Comparison of ENCODE assay signal across 10 mouse cellular contexts in the genomic region with DNA sequence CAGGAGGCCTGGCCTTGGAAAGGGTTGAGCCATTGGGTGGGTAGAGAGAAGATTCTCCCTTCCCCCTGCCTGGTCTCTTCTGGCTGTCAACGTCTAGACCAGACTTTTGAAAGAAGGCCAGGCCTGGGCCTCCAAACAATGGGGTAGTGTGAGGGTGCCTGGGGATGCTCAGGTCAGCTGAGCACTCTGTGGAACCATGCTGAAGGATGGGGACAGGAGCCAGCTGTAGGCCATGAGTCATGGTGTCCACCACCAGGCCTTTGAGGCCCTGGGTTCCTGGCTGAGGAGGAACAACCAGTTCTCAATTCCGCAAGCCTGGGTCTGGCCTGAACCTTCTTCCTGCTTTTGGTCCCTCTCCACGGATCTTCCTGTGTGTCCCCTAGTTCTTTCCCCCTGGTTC. TPM values are rescaled to one million over a fixed set of nuclear protein-coding genes. Genes with fewer than 3 reads are reported as not detected.
DNase-seq lines count a peak whose midpoint lies in the region; TF ChIP-seq lines count a peak whose summit lies in the region.
"Had no signal": no experiment of that assay in that cellular context is flagged by ENCODE, and none has a peak within 500 bp of the region (broad histone marks: within the 10 kb centered on the region; RNA-seq: fewer than 3 reads in every experiment).

No protein-coding gene starts in this region.

- TF ChIP-seq POLR2A in bone marrow, adult 2 months (IDR thresholded peaks at IDR 0.05; ENCODE audit: borderline replicate concordance, control insufficient read depth, low read depth, low read length) = no peak

- peak overlapping the region; percentile 11; the same call in 1 of the 2 replicates for H3K27ac ChIP-seq in left cerebral cortex, adult 2 months
- peak overlapping the region; percentile 90 for H3K27ac ChIP-seq in bone marrow, adult 2 months (ENCODE audit: control insufficient read depth, insufficient read depth, low read depth, low read length, poor library complexity)
- H3K27ac ChIP-seq: embryonic facial prominence, embryonic 13.5 days; hindbrain, embryonic 15.5 days had no signal

- intact Hi-C loops in left cerebral cortex, adult 2 months (cut with DNase I) = no loop called here
- intact Hi-C loops in left cerebral cortex, postnatal 4 days (cut with DNase I) = no loop called here

- H3K4me3 ChIP-seq in left cerebral cortex, adult 2 months = no peak overlapping the region
- H3K4me3 ChIP-seq in bone marrow, adult 2 months (replicated peaks; ENCODE audit: control insufficient read depth, low read depth, low read length) = no peak overlapping the region
- H3K4me3 ChIP-seq: embryonic facial prominence, embryonic 13.5 days; hindbrain, embryonic 15.5 days had no signal

- TF ChIP-seq CTCF in left cerebral cortex, adult 2 months (IDR thresholded peaks at IDR 0.05) = no peak
- TF ChIP-seq CTCF in bone marrow, adult 2 months (IDR thresholded peaks at IDR 0.05; ENCODE audit: control insufficient read depth, insufficient read depth, low read length) = no peak

- peak in 1 of 2 experiments; percentile 20 for DNase-seq in left cerebral cortex, adult 2 months (ENCODE audit: extremely low spot score in 1 of 2, low spot score in 2 of 2)
- no peak for DNase-seq in left cerebral cortex, postnatal 4 days
- DNase-seq in heart, adult 9 months (ENCODE audit: low spot score in 2 of 2) = peak; percentile 67 to 77
- DNase-seq in lung, postnatal 4 days = peak; percentile 51 to 57
- no peak for DNase-seq in kidney, postnatal 14 days
- DNase-seq in urinary bladder, postnatal 36 days (ENCODE audit: low spot score in 2 of 2) = no peak
- DNase-seq in cerebellum, adult 11 months = no peak

- peaks cover 40% of the 10 kb centered on the region for H3K4me1 ChIP-seq in bone marrow, adult 2 months (ENCODE audit: control insufficient read depth, insufficient read depth, low read length)
- H3K4me1 ChIP-seq: embryonic facial prominence, embryonic 13.5 days; hindbrain, embryonic 15.5 days had no signal

- WGBS in bone marrow, adult 2 months = 34% methylated on average over 3 of the region's 3 CpGs

RNA-seq across cellular contexts. Expression of a gene that starts 8.2 kb away (rescaled TPM):
- total RNA-seq in left cerebral cortex, adult 2 months (2021) = 1 to 10 TPM; 3.4 to 3.9 TPM
- 10 to 100 TPM; 28.9 to 29.7 TPM for total RNA-seq in left cerebral cortex, postnatal 4 days (2021)
- 15.0 and 29.7 TPM in 2 replicates for polyA plus RNA-seq in bone marrow, adult 2 months (2011; ENCODE audit: insufficient read depth, insufficient read length, low replicate concordance, missing spikeins)

RNA-seq across cellular contexts. Expression of a gene that starts 20.0 kb away (rescaled TPM):
- total RNA-seq in left cerebral cortex, adult 2 months (2021) = 10 to 100 TPM; 20.2 to 21.8 TPM
- 10 to 100 TPM; 11.4 to 12.5 TPM for total RNA-seq in left cerebral cortex, postnatal 4 days (2021)
- 4.6 and 15.1 TPM in 2 replicates for polyA plus RNA-seq in bone marrow, adult 2 months (2011; ENCODE audit: insufficient read depth, insufficient read length, low replicate concordance, missing spikeins)

RNA-seq across cellular contexts. Expression of a gene that starts 39.6 kb away (rescaled TPM):
- 100 to 1,000 TPM; 409 to 413 TPM for total RNA-seq in left cerebral cortex, adult 2 months (2021)
- total RNA-seq in left cerebral cortex, postnatal 4 days (2021) = 100 to 1,000 TPM; 307 to 320 TPM
- 160 and 163 TPM in 2 replicates for polyA plus RNA-seq in bone marrow, adult 2 months (2011; ENCODE audit: insufficient read depth, insufficient read length, low replicate concordance, missing spikeins)

Comparison
In these comparisons a context has a peak if more than half of its experiments do, and no peak if none do; other contexts are left out.
1. RNA of a gene that starts 8.2 kb away (total RNA-seq): 28.9 to 29.7 TPM in left cerebral cortex, postnatal 4 days; 3.4 to 3.9 TPM in left cerebral cortex, adult 2 months; every median in the first group is over 4 times any median in the second.
2. DNase-seq: peak in heart, adult 9 months (2 of 2) and lung, postnatal 4 days (2 of 2); none in left cerebral cortex, postnatal 4 days (single experiment), kidney, postnatal 14 days (single experiment), urinary bladder, postnatal 36 days (0 of 2) and cerebellum, adult 11 months (single experiment).